Mouse (Mus musculus) heart, adult 18-20 months (tissue): ENCODE data around the gene Pms1. TPM values are rescaled to one million over a fixed set of nuclear protein-coding genes. Genes with fewer than 3 reads are reported as not detected.
"Not testable (repeated sequence)": the region's sequence is repeated elsewhere in the genome, so short reads cannot be mapped to it uniquely, and the experiment has no call there.

Experiments
- DNase-seq, 2 experiments: peaks; one replicate each; pipeline ENCODE4 v3.0.0; 2021 to 2022; ENCODE audit warnings: mixed read lengths in 1 of 2
- long read RNA-seq, 2 experiments: library from polyadenylated mRNA; stranded (forward); transcript quantifications; one replicate each; pipeline ENCODE4 v2.0.0; 2021
- total RNA-seq, 2 experiments: library from RNA; stranded (reverse); gene quantifications; 2 replicates each; pipeline ENCODE4 v1.2.3; 2021

Pms1 gene
- total RNA-seq = 10 to 100 TPM; 12.3 to 14.9 TPM
- long read RNA-seq, experiment 1, partial matches to known transcripts = 2 of 8 reads
- long read RNA-seq, experiment 1, other reads (novel, unspliced or antisense) = 4 of 8 reads
- long read RNA-seq, experiment 2, partial matches to known transcripts = 0 of 2 reads
- long read RNA-seq, experiment 2, other reads (novel, unspliced or antisense) = 1 of 2 reads

GRCm38 (mm10) chr1:53296581-53297383 lies at the start of gene Pms1, which contains the start of the genes Ormdl1 and Gm28778:
Gene Pms1, minus strand, starts transcription at chr1:53297018.
Gene Ormdl1, plus strand, starts transcription at chr1:53297095.
Gene Gm28778, plus strand, starts transcription at chr1:53297111.
- peak; percentile 97 to 98 for DNase-seq

GRCm38 (mm10) chr1:53341071-53341470 lies 44.3 kb upstream of the Pms1 start:
- DNase-seq = no peak

GRCm38 (mm10) chr1:53337403-53337802 lies 40.6 kb upstream of the Pms1 start:
- not testable (repeated sequence) for DNase-seq

GRCm38 (mm10) chr1:53335465-53335864 lies 38.6 kb upstream of the Pms1 start:
- DNase-seq = no peak

- DNase-seq = not testable (repeated sequence)
These were observed 36.7 kb upstream of the Pms1 start for GRCm38 (mm10) chr1:53333527-53333926.

- DNase-seq = no peak
These were observed 28.1 kb upstream of the Pms1 start for GRCm38 (mm10) chr1:53324827-53325494.

- no peak for DNase-seq
These were observed 27.5 kb upstream of the Pms1 start for GRCm38 (mm10) chr1:53324277-53324676.

GRCm38 (mm10) chr1:53323254-53323653 lies 26.4 kb upstream of the Pms1 start:
- no peak for DNase-seq

GRCm38 (mm10) chr1:53321662-53322344 lies 25.0 kb upstream of the Pms1 start:
- no peak for DNase-seq

- DNase-seq = peak; percentile 90 to 92
These were observed 16.5 kb upstream of the Pms1 start, which contains the start of gene Osgepl1 for GRCm38 (mm10) chr1:53312989-53313967. Gene Osgepl1, plus strand, starts transcription at chr1:53313624.

- no peak for DNase-seq
These were observed 3.7 kb upstream of the Pms1 start for GRCm38 (mm10) chr1:53300506-53300905.

GRCm38 (mm10) chr1:53291197-53291596 lies 5.6 kb downstream of the Pms1 start:
- DNase-seq = no peak

- DNase-seq = peak; percentile 3 to 48
These were observed 24.2 kb downstream of the Pms1 start for GRCm38 (mm10) chr1:53272646-53273045.

- DNase-seq = peak; percentile 38 to 64
These were observed 26.9 kb downstream of the Pms1 start for GRCm38 (mm10) chr1:53269901-53270300.

GRCm38 (mm10) chr1:53264958-53265612 lies 31.7 kb downstream of the Pms1 start:
- DNase-seq = not testable (repeated sequence)

GRCm38 (mm10) chr1:53226063-53226462 lies 70.8 kb downstream of the Pms1 start:
- DNase-seq = no peak

- DNase-seq = peak in 1 of 2 experiments; percentile 24
These were observed 71.2 kb downstream of the Pms1 start for GRCm38 (mm10) chr1:53225616-53226015.

- no peak for DNase-seq
These were observed 72.0 kb downstream of the Pms1 start for GRCm38 (mm10) chr1:53224775-53225174.

GRCm38 (mm10) chr1:53210136-53210535 lies 86.7 kb downstream of the Pms1 start:
- no peak for DNase-seq

- DNase-seq = no peak
These were observed 92.9 kb downstream of the Pms1 start for GRCm38 (mm10) chr1:53203902-53204301.
